Mouse (Mus musculus) midbrain, embryonic 13.5 days (tissue): ENCODE measurements around the gene Rasef. TPM values are rescaled to one million over a fixed set of nuclear protein-coding genes. Genes with fewer than 3 reads are reported as not detected.
"Not testable (repeated sequence)": the region's sequence is repeated elsewhere in the genome, so short reads cannot be mapped to it uniquely, and the experiment has no call there.

Experiments used
- ATAC-seq: fragments of 200-750 bp; cut with Nextera tagmentation; 2 replicates; pipeline ENCODE4 v1.8.0; 2017; ENCODE audit warnings: mild to moderate bottlenecking, moderate TSS enrichment, moderate library complexity
- H3K27ac ChIP-seq: fragments of 300-500 bp; sonication (generic); 2 replicates; pipeline ENCODE4 v1.5.1; 2015; ENCODE audit warnings: inconsistent platforms, mild to moderate bottlenecking, moderate library complexity
- H3K27me3 ChIP-seq: fragments of 300-500 bp; sonication (generic); 2 replicates; pipeline ENCODE4 v1.6.1; 2015; ENCODE audit warnings: mild to moderate bottlenecking, inconsistent platforms
- H3K36me3 ChIP-seq: fragments of 300-500 bp; sonication (generic); 2 replicates; pipeline ENCODE4 v1.6.1; 2015; ENCODE audit warnings: mild to moderate bottlenecking, inconsistent platforms
- H3K4me1 ChIP-seq: fragments of 300-500 bp; sonication (generic); replicated peaks from 2 replicates; pipeline ENCODE4 v1.6.1; 2015; ENCODE audit warnings: inconsistent platforms
- H3K4me2 ChIP-seq: fragments of 300-500 bp; sonication (generic); replicated peaks from 2 replicates; pipeline ENCODE4 v1.6.1; 2015; ENCODE audit warnings: moderate library complexity, mild to moderate bottlenecking, inconsistent platforms
- H3K4me3 ChIP-seq: fragments of 300-500 bp; sonication (generic); replicated peaks from 2 replicates; pipeline ENCODE4 v1.5.1; 2015; ENCODE audit warnings: mild to moderate bottlenecking, inconsistent platforms
- H3K9ac ChIP-seq: fragments of 300-500 bp; sonication (generic); replicated peaks from 2 replicates; pipeline ENCODE4 v1.6.1; 2015; ENCODE audit warnings: mild to moderate bottlenecking, inconsistent platforms
- H3K9me3 ChIP-seq: fragments of 300-500 bp; sonication (generic); 2 replicates; pipeline ENCODE4 v1.6.1; 2016; ENCODE audit warnings: mild to moderate bottlenecking, inconsistent platforms
- WGBS: fragments of 180-500 bp; shearing (Covaris S2); methylation state at CpG from one replicate; pipeline ENCODE4 v1.1.7; 2015; 5-methylcytosine and 5-hydroxymethylcytosine counted together
- polyA plus RNA-seq: library from polyadenylated mRNA; unstranded; fragments of >200 nt; fragmentation: Nextera tagmentation; extraction: Ambion mirVana; gene quantifications from 2 replicates; pipeline ENCODE4 v1.2.1, GENCODE M21; 2015

The Rasef gene
- polyA plus RNA-seq, 1 experiment from 2014 or later: 0.08 TPM

DNA sequence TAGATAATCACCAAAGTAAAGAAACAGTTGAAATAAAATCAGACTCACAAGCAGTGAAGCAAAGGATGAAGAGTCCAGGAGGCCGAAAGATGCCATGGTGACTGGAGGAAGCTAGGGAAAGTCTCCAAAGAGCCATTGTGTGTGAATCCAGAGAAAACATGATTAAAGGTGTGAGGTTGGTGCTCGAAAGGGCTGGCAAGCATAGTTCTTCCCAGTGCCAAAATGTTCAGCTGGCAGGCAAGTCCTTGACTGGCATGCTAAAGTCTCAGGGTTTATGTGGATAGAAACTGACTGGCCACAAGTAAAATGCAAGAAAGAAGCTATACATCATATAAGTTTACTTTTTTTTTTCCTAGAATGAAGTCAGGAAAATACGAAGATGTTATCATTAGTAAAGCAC, 22.6 kb downstream of the Rasef start:
- H3K36me3 ChIP-seq: no peaks in the 10 kb centered on the region
- 0 out of 2 replicates have a peak, but pooled peaks cover 4% of the 10 kb centered on the region for H3K4me1 ChIP-seq
- 93% methylated on average over 3 of the region's 3 CpGs for WGBS
- H3K9ac ChIP-seq: no peak overlapping the region
- H3K4me2 ChIP-seq: no peak overlapping the region
- H3K27me3 ChIP-seq: no peaks in the 10 kb centered on the region
- H3K4me3 ChIP-seq: no peak overlapping the region
- no peaks in the 10 kb centered on the region for H3K9me3 ChIP-seq
- no peak for ATAC-seq
- no peak overlapping the region for H3K27ac ChIP-seq

DNA sequence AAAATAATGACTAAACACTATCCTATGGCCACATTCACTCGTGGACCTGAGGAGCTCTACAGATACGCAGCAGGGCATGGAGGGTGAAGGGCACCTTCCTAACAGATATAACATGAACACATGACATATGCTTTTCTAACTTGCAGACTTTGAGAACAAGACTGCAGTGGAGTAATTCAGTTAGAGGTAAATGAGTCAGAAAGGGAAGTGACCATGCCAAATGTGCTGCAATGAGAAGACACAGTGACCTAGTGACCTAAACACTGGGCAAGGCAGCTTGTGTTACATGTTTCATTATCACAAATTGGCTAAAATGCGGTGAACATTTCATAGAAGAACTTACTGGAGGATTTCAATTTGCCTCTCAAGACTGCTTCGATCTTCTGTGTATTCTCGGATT, 42.6 kb downstream of the Rasef start:
- H3K27ac ChIP-seq: no peak overlapping the region
- no peak overlapping the region for H3K4me3 ChIP-seq
- H3K36me3 ChIP-seq: no peaks in the 10 kb centered on the region
- WGBS: 93% methylated on average over 5 of the region's 5 CpGs
- H3K4me1 ChIP-seq: no peaks in the 10 kb centered on the region
- no peaks in the 10 kb centered on the region for H3K27me3 ChIP-seq
- ATAC-seq: no peak
- no peak overlapping the region for H3K4me2 ChIP-seq
- no peaks in the 10 kb centered on the region for H3K9me3 ChIP-seq
- H3K9ac ChIP-seq: no peak overlapping the region

DNA sequence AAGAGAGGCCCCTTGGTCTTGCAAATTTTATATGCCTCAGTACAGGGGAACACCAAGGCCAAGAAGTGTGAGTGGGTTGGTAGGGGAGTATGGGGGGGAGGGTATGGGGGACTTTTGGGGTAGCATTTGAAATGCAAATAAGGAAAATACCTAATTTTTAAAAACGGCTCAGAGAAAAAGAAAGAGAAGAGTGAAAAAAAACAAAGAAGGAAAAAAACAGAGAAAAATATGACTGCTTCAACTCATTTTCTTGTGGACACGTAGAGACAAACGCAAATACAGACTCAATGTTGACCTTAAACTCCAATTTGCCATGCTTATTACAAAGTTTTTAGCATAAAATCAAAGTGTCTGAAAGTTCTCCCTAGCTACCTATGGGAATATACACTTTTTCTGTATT, 51.4 kb downstream of the Rasef start:
- no peak overlapping the region for H3K4me2 ChIP-seq
- H3K9ac ChIP-seq: no peak overlapping the region
- no peak for ATAC-seq
- no peak overlapping the region for H3K27ac ChIP-seq
- H3K9me3 ChIP-seq: no peaks in the 10 kb centered on the region
- WGBS: 90% methylated on average over 3 of the region's 3 CpGs
- H3K36me3 ChIP-seq: no peaks in the 10 kb centered on the region
- no peaks in the 10 kb centered on the region for H3K4me1 ChIP-seq
- no peaks in the 10 kb centered on the region for H3K27me3 ChIP-seq
- H3K4me3 ChIP-seq: no peak overlapping the region

DNA sequence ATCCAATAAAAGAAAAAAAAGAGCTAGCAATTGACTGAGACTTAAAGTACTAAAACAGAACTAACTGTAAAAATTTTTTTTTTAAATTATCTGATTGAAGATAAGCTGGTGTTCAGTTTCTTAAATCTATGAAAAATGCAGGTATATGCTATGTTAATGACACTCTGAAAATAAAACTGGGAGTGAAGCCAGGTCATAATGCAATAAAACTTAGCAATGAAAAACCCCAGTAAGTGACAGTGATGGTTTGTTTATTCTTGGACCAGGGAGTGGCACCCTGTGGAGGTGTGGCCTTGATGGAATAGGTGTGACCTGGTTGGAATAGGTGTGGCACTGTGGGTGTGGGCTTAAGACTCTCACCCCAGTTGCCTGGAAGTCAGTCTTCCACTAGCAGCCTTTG, 71.0 kb downstream of the Rasef start:
- H3K9me3 ChIP-seq: no peaks in the 10 kb centered on the region
- no peaks in the 10 kb centered on the region for H3K4me1 ChIP-seq
- H3K27me3 ChIP-seq: no peaks in the 10 kb centered on the region
- H3K4me2 ChIP-seq: no peak overlapping the region
- H3K36me3 ChIP-seq: no peaks in the 10 kb centered on the region
- no peak overlapping the region for H3K4me3 ChIP-seq
- no peak overlapping the region for H3K27ac ChIP-seq
- no peak for ATAC-seq
- H3K9ac ChIP-seq: no peak overlapping the region

DNA sequence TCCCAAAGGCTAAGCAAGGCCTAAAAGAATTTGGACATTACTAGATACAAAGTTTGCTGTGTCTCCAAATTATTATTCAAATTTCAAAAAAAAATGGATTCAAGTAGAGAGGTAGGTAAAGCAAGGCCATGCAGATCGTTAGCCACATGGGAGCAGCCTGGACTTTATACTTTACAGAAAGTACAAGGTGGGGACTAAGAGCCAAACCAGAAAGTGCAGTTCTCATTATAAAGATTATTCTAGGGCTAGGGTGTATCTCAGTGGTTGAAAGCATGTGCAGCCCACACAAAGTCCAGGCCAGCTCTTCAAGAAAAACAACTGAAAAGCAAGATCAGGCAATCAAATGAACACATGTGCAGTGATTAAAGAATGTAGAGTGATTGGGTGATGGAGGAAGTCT, 72.0 kb downstream of the Rasef start:
- no peaks in the 10 kb centered on the region for H3K27me3 ChIP-seq
- H3K9ac ChIP-seq: no peak overlapping the region
- 86% methylated on average over 1 of the region's 1 CpGs for WGBS
- H3K9me3 ChIP-seq: no peaks in the 10 kb centered on the region
- no peak overlapping the region for H3K4me3 ChIP-seq
- no peak overlapping the region for H3K4me2 ChIP-seq
- no peaks in the 10 kb centered on the region for H3K4me1 ChIP-seq
- no peaks in the 10 kb centered on the region for H3K36me3 ChIP-seq
- H3K27ac ChIP-seq: no peak overlapping the region
- ATAC-seq: no peak

DNA sequence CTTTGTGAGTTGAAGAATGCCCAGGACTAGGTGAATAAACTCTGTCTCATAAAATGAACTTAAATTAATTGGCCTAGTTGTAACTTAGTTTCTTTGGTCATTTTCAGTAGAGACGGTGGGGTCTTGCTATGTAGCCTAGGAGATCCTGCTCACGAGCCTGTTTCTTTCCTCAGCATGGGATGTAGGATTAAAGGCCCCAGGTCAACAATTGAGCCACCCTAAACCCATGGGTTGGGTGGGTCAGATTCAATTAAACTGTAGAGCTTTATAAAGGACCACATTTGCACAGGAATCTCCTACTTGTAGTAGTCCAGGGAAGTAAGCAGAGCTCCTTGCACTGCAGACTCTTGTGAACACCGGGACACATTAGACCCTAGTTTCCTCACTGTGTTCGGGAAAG, 107.6 kb downstream of the Rasef start, which contains the start of gene Gm428:
Gene Gm428 (plus strand): TSS at position 301 of the 400 bp plus-strand sequence.
- H3K4me3 ChIP-seq, H3K4me1 ChIP-seq, H3K4me2 ChIP-seq, H3K9ac ChIP-seq, ATAC-seq, H3K9me3 ChIP-seq, H3K27ac ChIP-seq, H3K27me3 ChIP-seq, H3K36me3 ChIP-seq: not testable (repeated sequence)
- WGBS: 85% methylated on average over 1 of the region's 4 CpGs

DNA sequence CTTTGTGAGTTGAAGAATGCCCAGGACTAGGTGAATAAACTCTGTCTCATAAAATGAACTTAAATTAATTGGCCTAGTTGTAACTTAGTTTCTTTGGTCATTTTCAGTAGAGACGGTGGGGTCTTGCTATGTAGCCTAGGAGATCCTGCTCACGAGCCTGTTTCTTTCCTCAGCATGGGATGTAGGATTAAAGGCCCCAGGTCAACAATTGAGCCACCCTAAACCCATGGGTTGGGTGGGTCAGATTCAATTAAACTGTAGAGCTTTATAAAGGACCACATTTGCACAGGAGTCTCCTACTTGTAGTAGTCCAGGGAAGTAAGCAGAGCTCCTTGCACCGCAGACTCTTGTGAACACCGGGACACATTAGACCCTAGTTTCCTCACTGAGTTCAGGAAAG, 122.7 kb downstream of the Rasef start, which contains the start of gene Gm11239:
Gene Gm11239 (plus strand): TSS at position 301 of the 400 bp plus-strand sequence.
- H3K4me2 ChIP-seq, H3K4me1 ChIP-seq, H3K4me3 ChIP-seq, ATAC-seq, H3K27me3 ChIP-seq, H3K9ac ChIP-seq, H3K9me3 ChIP-seq, H3K27ac ChIP-seq, H3K36me3 ChIP-seq: not testable (repeated sequence)
- WGBS: no CpG with 5 or more reads among the region's 4 CpGs

Other genes starting within 250 kb of the Rasef start
- gene Gm11238, start 183.1 kb downstream of the Rasef start, polyA plus RNA-seq: not detected in 2 replicates
- gene Gm11237, start 168.0 kb downstream of the Rasef start, polyA plus RNA-seq: not detected in 2 replicates
- gene Gm11236, start 152.9 kb downstream of the Rasef start, polyA plus RNA-seq: not detected in 2 replicates
- gene Gm11239, start 122.6 kb downstream of the Rasef start, polyA plus RNA-seq: not detected in 2 replicates
- gene Gm428, start 107.5 kb downstream of the Rasef start, polyA plus RNA-seq: not detected in 2 replicates
- not detected in 2 replicates for gene Gm11758, start 85.3 kb upstream of the Rasef start, polyA plus RNA-seq
- gene Gm11757, start 100.1 kb upstream of the Rasef start, polyA plus RNA-seq: not detected in 2 replicates
- gene Gm13871, start 115.0 kb upstream of the Rasef start, polyA plus RNA-seq: not detected in 2 replicates
- not detected in 2 replicates for gene Gm11756, start 129.8 kb upstream of the Rasef start, polyA plus RNA-seq
- gene 2310002L09Rik, start 159.9 kb upstream of the Rasef start, polyA plus RNA-seq: not detected in 2 replicates
- gene Frmd3, start 222.4 kb upstream of the Rasef start, polyA plus RNA-seq: 18.4 and 19.8 TPM in 2 replicates